Mouse (Mus musculus): ENCODE results near the gene Adora2a. TPM values are rescaled to one million over a fixed set of nuclear protein-coding genes. Genes with fewer than 3 reads are reported as not detected.

Adora2a gene
- polyA plus RNA-seq, 1 experiment = not detected

GRCm38 (mm10) chr10:75327081-75327480 lies 10.4 kb downstream of the Adora2a start:
- TF ChIP-seq GATA1 (IDR thresholded peaks at IDR 0.05; ENCODE audit: low read length) = no peak

- TF ChIP-seq GATA1 (IDR thresholded peaks at IDR 0.05; ENCODE audit: low read length) = no peak
These were observed 11.6 kb downstream of the Adora2a start for GRCm38 (mm10) chr10:75328201-75328704.

- TF ChIP-seq GATA1 (IDR thresholded peaks at IDR 0.05; ENCODE audit: low read length) = no peak
These were observed 15.6 kb downstream of the Adora2a start for GRCm38 (mm10) chr10:75332268-75332667.

- TF ChIP-seq GATA1 (IDR thresholded peaks at IDR 0.05; ENCODE audit: low read length) = no peak
These were observed 16.6 kb downstream of the Adora2a start for GRCm38 (mm10) chr10:75333176-75333776.

- no peak for TF ChIP-seq GATA1 (IDR thresholded peaks at IDR 0.05; ENCODE audit: low read length)
These were observed 17.5 kb downstream of the Adora2a start for GRCm38 (mm10) chr10:75334175-75334574.

- TF ChIP-seq GATA1 (IDR thresholded peaks at IDR 0.05; ENCODE audit: low read length) = no peak
These were observed 18.4 kb downstream of the Adora2a start for GRCm38 (mm10) chr10:75335075-75335474.

- no peak for TF ChIP-seq GATA1 (IDR thresholded peaks at IDR 0.05; ENCODE audit: low read length)
These were observed 20.6 kb downstream of the Adora2a start for GRCm38 (mm10) chr10:75337231-75337630.

GRCm38 (mm10) chr10:75338852-75339251 lies 22.2 kb downstream of the Adora2a start:
- no peak for TF ChIP-seq GATA1 (IDR thresholded peaks at IDR 0.05; ENCODE audit: low read length)

- no peak for TF ChIP-seq GATA1 (IDR thresholded peaks at IDR 0.05; ENCODE audit: low read length)
These were observed 22.7 kb downstream of the Adora2a start for GRCm38 (mm10) chr10:75339377-75339776.

- TF ChIP-seq GATA1 (IDR thresholded peaks at IDR 0.05; ENCODE audit: low read length) = no peak
These were observed 25.3 kb downstream of the Adora2a start for GRCm38 (mm10) chr10:75341936-75342335.

GRCm38 (mm10) chr10:75345265-75345664 lies 28.6 kb downstream of the Adora2a start:
- no peak for TF ChIP-seq GATA1 (IDR thresholded peaks at IDR 0.05; ENCODE audit: low read length)

- no peak for TF ChIP-seq GATA1 (IDR thresholded peaks at IDR 0.05; ENCODE audit: low read length)
These were observed 33.9 kb downstream of the Adora2a start for GRCm38 (mm10) chr10:75350564-75350963.

GRCm38 (mm10) chr10:75352541-75352940 lies 35.9 kb downstream of the Adora2a start:
- no peak for TF ChIP-seq GATA1 (IDR thresholded peaks at IDR 0.05; ENCODE audit: low read length)

- TF ChIP-seq GATA1 (IDR thresholded peaks at IDR 0.05; ENCODE audit: low read length) = no peak
These were observed 38.7 kb downstream of the Adora2a start for GRCm38 (mm10) chr10:75355341-75355740.

- TF ChIP-seq GATA1 (IDR thresholded peaks at IDR 0.05; ENCODE audit: low read length) = no peak
These were observed 48.1 kb downstream of the Adora2a start for GRCm38 (mm10) chr10:75364796-75365195.

- TF ChIP-seq GATA1 (IDR thresholded peaks at IDR 0.05; ENCODE audit: low read length) = no peak
These were observed 48.6 kb downstream of the Adora2a start for GRCm38 (mm10) chr10:75365231-75365633.

- no peak for TF ChIP-seq GATA1 (IDR thresholded peaks at IDR 0.05; ENCODE audit: low read length)
These were observed 62.0 kb downstream of the Adora2a start for GRCm38 (mm10) chr10:75378688-75379087.

Other genes starting within 250 kb of the Adora2a start
- 5.2 and 5.5 TPM in 2 replicates for gene Specc1l, start 104.8 kb upstream of the Adora2a start, polyA plus RNA-seq (2012)
- gene Upb1, start 84.2 kb downstream of the Adora2a start, polyA plus RNA-seq (2012) = not detected in 2 replicates
- gene Snrpd3, start 200.7 kb downstream of the Adora2a start, polyA plus RNA-seq (2012) = 24.8 and 30.2 TPM in 2 replicates
- 25.9 and 28.3 TPM in 2 replicates for gene Gucd1, start 201.1 kb downstream of the Adora2a start, polyA plus RNA-seq (2012)
- not detected in 2 replicates for gene Lrrc75b, start 243.5 kb downstream of the Adora2a start, polyA plus RNA-seq (2012)
- 0.14 TPM in 1 of 2 replicates, not detected in the other for gene Ggt1, start 244.7 kb downstream of the Adora2a start, polyA plus RNA-seq (2012)

Measured in G1E-ER4 (cell line).